Mouse (Mus musculus) spleen, adult 2 months (tissue): ENCODE measurements at regions not wholly inside any gene's neighbourhood (a gene's known extent, or its start where the extent isn't known, plus 50 kb on each side); places are given as distances from the start of the nearest gene placed in this dataset.

Experiments used
- CTCF ChIP-seq: fragments of 200-500 bp; IDR thresholded peaks from 2 replicates; pipeline ENCODE4 v1.5.1; 2011; ENCODE audit warnings: mild to moderate bottlenecking, inconsistent platforms; ENCODE audit not compliant: insufficient read depth, insufficient read length, insufficient replicate concordance; ENCODE audit errors: extremely low read depth
- POLR2A ChIP-seq: fragments of 200-500 bp; IDR thresholded peaks from 2 replicates; pipeline ENCODE4 v1.6.1; 2011; ENCODE audit warnings: low read depth, low read length, inconsistent platforms

GRCm38 (mm10) chr9:32947221-32947620 is 311.2 kb downstream of the Ets1 start:
- TF ChIP-seq CTCF: no peak
- TF ChIP-seq POLR2A: no peak
